Mouse (Mus musculus): ENCODE measurements around the gene Fbn1.

DNA sequence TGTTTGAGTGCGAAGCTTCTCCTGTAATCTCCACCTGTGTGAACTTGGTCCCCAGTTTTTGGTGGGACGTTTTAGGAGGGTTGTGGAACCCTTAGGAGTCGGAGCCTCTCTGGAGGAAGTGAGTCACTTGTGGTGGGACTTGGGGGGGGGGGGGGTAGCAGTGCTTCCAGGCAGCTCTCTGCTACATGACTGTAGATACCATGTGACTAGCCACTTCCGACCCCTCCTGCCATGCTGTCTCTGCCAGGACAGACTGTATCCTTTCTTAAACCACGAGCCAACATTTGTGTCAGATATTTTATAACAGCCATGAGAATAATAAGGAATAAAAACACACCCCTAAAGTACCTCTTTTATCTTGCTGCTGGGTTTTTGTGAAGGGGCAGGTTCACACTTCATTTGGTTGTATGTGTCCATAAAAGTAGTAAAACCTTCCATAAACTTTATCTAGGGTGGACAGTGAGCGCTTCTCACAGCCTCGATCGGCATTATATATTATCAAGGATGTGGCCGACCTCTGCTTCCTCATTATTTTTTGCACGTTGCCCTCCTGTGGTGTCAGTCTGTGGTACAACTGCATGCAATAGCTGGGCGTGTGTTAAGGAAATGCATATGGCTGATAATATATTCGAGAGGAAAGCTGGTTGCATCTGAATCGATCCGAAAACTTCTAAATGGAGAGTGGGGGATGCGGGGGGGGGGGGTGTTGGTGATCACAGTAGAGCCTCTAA, 51.6 kb downstream of the Fbn1 start:
- TF ChIP-seq CTCF (IDR thresholded peaks at IDR 0.05; ENCODE audit: control insufficient read depth, insufficient read depth, low read length), result no peak
- no peak for TF ChIP-seq POLR2A (IDR thresholded peaks at IDR 0.05; ENCODE audit: borderline replicate concordance, control insufficient read depth, low read depth, low read length)
